Mouse (Mus musculus) mature B cell (primary cell): ENCODE results near the gene Actl6a.

Experiments
- in situ Hi-C: fragments of 300-500 bp; cut with MboI; formaldehyde crosslinking; loops from 2 replicates; pipeline ENCODE4 v1.14.3; 2019

Gene Actl6a

GRCm38 (mm10) chr3:32705647-32706348 is at the start of gene Actl6a:
Actl6a (plus strand) TSS chr3:32706298.
- in situ Hi-C loops, result loop anchor here (25.0 kb wide), 1 partner anchor 193 kb away; the partner anchor contains the start of gene Zfp639

- in situ Hi-C loops, result no loop called here
Measured at GRCm38 (mm10) chr3:32656398-32656994, 49.6 kb upstream of the Actl6a start.

GRCm38 (mm10) chr3:32658401-32658800 is 47.7 kb upstream of the Actl6a start:
- in situ Hi-C loops, result no loop called here

- in situ Hi-C loops, result no loop called here
Measured at GRCm38 (mm10) chr3:32658821-32659220, 47.3 kb upstream of the Actl6a start.

GRCm38 (mm10) chr3:32659506-32659905 is 46.6 kb upstream of the Actl6a start:
- in situ Hi-C loops, result no loop called here

GRCm38 (mm10) chr3:32660276-32660675 is 45.8 kb upstream of the Actl6a start:
- in situ Hi-C loops, result no loop called here

GRCm38 (mm10) chr3:32660831-32661555 is 45.1 kb upstream of the Actl6a start:
- in situ Hi-C loops, result no loop called here

- in situ Hi-C loops, result no loop called here
Measured at GRCm38 (mm10) chr3:32661556-32661930, 44.6 kb upstream of the Actl6a start.

- in situ Hi-C loops, result no loop called here
Measured at GRCm38 (mm10) chr3:32668256-32668959, 37.7 kb upstream of the Actl6a start.

- in situ Hi-C loops, result no loop called here
Measured at GRCm38 (mm10) chr3:32669211-32669610, 36.9 kb upstream of the Actl6a start.

- in situ Hi-C loops, result no loop called here
Measured at GRCm38 (mm10) chr3:32670196-32670595, 35.9 kb upstream of the Actl6a start.

- in situ Hi-C loops, result no loop called here
Measured at GRCm38 (mm10) chr3:32673151-32673550, 32.9 kb upstream of the Actl6a start.

GRCm38 (mm10) chr3:32676393-32676792 is 29.7 kb upstream of the Actl6a start:
- in situ Hi-C loops, result loop anchor here (25.0 kb wide), 1 partner anchor 339 kb away; no protein-coding TSS in a partner anchor

- in situ Hi-C loops, result loop anchor here (25.0 kb wide), 1 partner anchor 346 kb away; no protein-coding TSS in a partner anchor
Measured at GRCm38 (mm10) chr3:32682910-32683531, 23.1 kb upstream of the Actl6a start.

- in situ Hi-C loops, result loop anchor here (25.0 kb wide), 1 partner anchor 347 kb away; no protein-coding TSS in a partner anchor
Measured at GRCm38 (mm10) chr3:32684631-32685030, 21.5 kb upstream of the Actl6a start.

- in situ Hi-C loops, result loop anchor here (25.0 kb wide), 1 partner anchor 349 kb away; no protein-coding TSS in a partner anchor
Measured at GRCm38 (mm10) chr3:32686537-32686936, 19.6 kb upstream of the Actl6a start.

GRCm38 (mm10) chr3:32687156-32687555 is 18.9 kb upstream of the Actl6a start:
- in situ Hi-C loops, result loop anchor here (25.0 kb wide), 1 partner anchor 350 kb away; no protein-coding TSS in a partner anchor

GRCm38 (mm10) chr3:32689567-32689999 is 16.5 kb upstream of the Actl6a start:
- in situ Hi-C loops, result loop anchor here (25.0 kb wide), 1 partner anchor 352 kb away; no protein-coding TSS in a partner anchor

GRCm38 (mm10) chr3:32690008-32690407 is 16.1 kb upstream of the Actl6a start:
- in situ Hi-C loops, result loop anchor here (25.0 kb wide), 1 partner anchor 353 kb away; no protein-coding TSS in a partner anchor

GRCm38 (mm10) chr3:32690901-32691300 is 15.2 kb upstream of the Actl6a start:
- in situ Hi-C loops, result loop anchor here (25.0 kb wide), 1 partner anchor 354 kb away; no protein-coding TSS in a partner anchor

- in situ Hi-C loops, result loop anchor here (25.0 kb wide), 1 partner anchor 355 kb away; no protein-coding TSS in a partner anchor
Measured at GRCm38 (mm10) chr3:32691841-32692240, 14.3 kb upstream of the Actl6a start.
